Mouse (Mus musculus) thymus, postnatal 25 days (tissue): ENCODE results near the gene Cacna1e.
A peak's percentile ranks its signal among the peaks of the same experiment; 100 is the strongest.

Experiments used
- DNase-seq: peaks from one replicate; pipeline ENCODE4 v3.0.0; 2022

Gene Cacna1e

DNA sequence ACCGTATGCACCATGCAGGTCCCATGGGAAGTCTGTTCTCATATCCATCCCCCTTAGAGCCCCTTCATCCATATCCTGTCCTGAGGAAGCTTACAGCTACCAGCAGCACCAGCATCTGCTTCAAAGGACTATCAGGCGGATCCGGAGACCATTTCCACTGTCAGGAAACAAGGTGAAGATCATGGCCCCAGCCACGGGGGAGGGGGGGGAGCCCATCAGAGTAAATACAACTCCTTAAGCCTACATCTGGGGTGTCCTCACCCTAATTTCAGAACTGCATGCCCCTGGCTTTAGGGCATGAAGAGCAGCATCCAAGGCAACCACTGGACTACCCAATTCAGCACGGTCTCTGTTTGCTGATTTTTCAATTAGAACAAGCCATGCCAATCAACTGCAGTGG, 47.8 kb downstream of the Cacna1e start:
- no peak for DNase-seq

DNA sequence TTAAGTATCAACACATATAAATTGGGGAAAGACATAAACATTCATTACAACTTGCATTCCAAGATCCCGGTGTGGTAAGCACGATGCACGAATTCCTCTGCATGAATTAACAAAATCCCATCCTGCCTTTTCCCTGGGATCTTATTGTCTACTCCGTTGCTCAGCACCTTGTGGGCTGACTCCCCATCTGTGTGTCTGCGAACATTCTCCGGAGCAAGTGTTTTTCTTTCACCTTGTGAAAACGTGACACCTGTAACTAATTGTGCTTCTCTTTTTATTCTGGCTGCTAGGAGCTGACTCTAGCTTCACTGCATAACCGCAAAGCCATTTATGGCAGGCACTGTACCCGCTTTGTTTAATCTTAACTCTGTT, 52.1 kb downstream of the Cacna1e start:
- DNase-seq = no peak

DNA sequence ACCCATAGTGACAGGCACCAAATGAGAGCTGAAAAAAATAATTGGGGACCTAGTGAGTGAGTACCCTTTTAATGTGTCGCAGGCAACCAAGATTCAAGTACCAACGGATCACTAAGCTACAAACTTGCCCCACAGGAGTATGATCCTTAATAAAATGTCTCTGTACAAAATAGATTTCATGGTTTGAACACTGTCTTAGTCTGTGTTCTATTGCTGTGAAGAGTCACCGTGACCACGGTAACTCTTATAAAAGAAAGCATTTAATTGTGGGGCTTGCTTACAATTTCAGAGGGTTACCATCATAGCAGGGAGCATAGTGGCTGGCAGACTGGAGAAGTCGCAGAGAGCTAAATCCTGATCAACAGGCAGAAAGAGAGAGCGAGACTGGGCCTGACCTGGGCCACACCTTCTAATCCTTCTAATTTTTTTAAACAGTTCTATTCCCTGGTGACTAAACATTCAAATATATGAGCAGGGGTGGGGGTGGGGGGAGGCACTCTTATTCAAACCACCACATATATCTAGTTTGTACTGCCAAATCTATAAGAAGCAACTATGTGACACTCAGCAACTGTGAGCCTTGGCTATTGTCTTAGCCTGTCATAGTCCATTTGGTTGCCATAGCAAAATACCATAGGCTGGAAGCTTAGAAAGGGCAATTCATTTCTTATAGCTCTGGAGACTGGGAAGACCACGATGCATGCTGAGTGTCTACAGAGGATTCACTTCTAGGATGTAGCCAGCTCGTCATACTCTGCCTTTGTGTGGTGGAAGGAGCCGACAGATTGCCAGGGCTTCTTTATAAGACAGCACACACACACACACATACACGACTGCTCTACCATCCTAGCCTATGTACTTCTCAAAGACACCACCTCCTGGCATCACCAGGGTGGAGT, 52.8 kb downstream of the Cacna1e start:
- DNase-seq = no peak

DNA sequence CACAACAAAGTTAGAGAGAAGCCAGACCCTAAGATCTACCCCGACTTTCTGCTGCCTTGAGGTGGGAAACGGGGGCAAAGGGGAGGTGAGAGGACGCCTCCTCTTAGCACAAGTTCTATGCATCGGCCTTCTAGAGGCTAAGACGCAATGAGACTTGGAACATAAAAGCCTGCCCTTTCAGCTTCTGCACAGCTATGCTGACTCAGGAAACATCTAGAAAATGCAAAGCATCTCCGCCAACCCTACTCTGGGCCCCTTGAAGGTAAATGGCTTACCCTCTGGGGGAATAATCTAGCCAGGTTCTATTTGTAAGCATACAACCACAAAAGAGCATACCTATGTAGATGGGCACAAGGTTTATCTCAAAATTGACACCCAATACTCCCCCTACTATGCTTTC, 54.2 kb downstream of the Cacna1e start:
- no peak for DNase-seq

DNA sequence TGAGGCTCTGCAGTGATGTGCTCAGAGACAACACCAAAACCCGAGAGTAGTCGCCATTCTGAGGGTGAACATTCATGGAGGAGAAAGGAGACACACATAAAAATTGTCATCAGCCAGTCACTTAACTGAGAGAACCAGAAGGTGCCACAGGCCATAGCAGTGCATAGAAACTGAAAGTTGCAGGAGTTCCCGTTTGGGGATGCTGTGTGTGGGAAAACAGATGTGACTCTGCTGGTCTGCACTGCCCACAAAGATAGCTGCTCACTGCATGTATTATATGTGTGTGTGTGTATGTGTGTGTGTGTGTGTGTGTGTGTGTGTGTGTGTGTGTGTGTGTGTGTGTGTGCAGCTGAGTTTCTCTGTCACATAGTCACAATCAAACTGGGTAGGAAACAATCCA, 61.2 kb downstream of the Cacna1e start:
- DNase-seq = no peak

DNA sequence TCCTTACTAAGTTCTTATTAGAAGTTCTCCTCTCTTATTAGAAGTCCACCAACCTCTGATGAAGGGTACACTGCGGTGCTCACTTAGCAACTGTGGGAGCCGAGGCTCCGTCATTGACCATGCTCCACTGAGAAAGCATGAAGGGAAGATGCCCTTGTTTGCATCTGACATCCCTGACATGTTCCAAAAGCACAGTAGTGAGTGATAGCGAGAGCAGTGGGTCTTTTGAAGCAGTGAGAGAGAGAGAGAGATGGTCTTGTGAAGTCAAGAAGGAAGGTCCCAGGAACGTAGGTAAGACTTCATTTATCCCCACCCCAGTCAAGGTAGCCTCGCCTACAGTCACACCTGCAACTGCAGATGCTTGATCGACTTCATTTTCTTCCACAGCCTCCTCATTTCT, 63.9 kb downstream of the Cacna1e start:
- no peak for DNase-seq

DNA sequence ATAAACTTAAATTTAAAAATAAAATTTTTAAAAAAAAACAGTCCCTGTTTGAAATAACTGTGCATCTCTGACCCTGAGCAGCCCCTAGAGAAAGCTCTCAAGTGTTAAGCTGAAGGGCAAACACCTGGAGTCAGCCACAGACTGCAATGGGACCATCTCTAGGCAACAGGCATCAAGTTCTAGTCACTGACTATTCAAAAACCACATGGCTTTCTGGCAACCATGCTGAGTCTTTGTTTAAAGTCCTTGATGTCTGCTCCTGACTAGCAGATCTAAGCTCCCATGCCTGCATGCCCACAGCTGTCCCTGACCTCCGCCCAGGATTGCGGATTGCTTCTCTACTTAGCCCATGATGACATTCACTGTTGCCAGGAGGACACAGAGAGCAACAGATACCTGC, 64.3 kb downstream of the Cacna1e start:
- no peak for DNase-seq

DNA sequence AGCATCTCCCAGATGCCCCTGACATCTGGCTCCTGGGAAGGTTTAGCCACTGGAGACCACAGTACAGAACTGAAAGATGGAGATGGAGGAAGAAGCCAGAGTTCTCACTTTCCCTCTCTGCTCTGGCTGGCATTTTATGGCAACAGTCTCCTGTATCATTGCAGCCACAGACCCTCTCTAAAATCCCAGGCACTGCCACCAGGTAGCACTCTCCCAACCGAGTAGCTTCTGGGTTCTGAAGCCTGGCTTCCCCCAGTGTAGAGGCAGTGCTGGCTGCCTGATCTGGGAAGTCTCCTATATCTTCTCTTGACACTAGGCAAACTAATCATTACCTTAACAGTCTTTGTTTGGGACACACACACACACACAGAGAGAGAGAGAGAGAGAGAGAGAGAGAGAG, 65.6 kb downstream of the Cacna1e start:
- DNase-seq = no peak

DNA sequence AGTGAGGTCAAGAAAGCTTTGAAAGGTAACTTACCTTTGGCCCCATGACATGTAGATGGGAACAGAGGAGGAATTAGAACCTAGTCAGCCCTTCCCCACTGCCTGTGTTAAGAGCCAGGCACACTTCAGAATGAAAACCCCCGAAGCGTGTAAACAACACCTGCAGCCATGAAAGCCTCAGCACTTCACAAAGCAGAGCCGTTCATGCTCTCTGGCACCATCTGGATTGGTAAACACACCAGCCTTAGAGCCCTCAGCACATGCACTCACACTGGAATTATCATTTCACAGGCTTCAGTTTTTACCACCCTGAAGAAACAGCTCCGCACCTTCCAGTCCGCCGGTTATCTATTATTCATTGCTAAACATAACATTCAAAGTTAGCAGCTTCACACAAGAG, 67.5 kb downstream of the Cacna1e start:
- DNase-seq = peak; percentile 42

DNA sequence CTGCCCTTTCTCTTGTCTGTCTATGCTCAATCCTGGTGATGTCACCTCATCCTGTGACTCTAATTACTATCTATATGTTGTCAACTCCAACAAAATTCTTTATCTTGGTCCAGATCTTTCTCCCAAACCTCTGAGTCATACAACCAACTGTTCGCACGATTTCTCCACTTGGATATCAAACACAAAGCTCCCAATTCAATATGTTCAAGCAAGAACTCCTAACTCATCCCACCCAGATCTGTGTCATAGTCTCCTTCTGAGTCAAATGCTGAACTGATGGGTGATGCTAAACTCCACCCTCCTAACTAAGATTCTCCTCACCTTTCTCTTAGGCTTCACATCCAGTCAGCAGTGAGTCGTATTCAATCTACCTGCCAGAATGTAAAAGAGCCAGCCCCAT, 68.0 kb downstream of the Cacna1e start:
- no peak for DNase-seq

DNA sequence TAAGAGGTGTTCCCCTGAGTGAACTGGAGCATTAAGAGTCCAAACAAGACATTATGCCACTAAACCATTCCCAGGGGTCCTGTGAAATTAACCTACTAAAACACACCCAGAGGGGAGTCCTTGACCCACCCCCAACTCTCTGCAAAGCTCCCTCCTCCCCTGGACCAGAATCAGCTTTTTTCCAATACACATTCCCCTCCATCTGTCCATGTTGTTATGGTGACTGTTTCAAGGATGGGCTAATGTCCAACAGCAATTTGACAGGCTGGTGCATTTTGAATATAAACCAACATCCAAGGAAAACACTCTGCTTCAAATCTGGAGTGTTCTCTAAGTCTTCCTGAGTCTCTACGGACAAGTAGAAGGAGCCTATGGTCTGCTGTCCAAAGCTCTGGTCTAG, 78.6 kb downstream of the Cacna1e start:
- DNase-seq = no peak

DNA sequence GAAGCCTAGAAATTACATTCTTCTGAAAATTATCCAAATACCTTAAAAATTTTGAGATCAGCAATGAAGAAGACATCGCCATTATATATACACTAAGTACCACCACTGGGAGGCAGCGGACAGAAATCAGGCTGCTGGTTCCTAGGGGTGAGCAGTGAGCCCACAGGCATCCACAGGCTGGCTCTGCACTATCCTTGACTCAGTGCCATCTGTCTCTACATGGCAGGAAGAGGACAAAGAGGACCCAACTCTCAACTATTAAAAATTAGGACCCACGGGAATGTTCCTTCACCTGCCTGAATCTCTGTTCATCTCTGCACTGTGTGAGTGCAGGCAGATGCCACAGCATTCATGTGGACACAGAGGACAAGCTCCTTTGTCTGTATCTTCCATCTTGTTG, 79.3 kb downstream of the Cacna1e start:
- no peak for DNase-seq

DNA sequence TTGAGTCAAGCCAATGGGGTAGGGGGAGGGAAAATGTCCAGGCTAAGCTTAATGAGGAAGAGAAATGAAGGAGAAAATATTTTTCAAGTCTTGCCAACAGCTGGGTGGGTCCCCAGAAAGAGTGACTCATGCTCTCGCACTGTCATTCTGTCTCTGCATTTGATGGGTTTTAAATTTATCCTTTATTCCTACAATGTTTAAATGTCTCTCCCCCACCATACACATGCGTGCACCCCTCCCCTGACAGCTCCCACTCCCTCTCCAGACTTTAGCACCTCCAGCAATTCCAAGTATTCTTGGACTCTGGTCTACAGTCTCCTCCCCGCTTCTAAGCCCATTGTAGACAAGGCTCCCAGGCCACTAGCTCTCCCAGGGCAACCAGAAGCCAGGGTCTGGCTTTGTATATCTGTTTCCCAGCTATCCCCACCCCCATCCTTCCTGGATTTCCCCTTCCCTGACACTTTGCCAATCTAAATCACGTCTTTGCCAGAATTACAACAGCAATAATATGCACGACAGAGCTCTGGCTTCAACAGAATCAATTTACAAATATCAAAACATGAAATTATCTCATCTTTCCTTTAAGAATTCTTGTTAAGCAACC, 81.9 kb downstream of the Cacna1e start:
- no peak for DNase-seq

DNA sequence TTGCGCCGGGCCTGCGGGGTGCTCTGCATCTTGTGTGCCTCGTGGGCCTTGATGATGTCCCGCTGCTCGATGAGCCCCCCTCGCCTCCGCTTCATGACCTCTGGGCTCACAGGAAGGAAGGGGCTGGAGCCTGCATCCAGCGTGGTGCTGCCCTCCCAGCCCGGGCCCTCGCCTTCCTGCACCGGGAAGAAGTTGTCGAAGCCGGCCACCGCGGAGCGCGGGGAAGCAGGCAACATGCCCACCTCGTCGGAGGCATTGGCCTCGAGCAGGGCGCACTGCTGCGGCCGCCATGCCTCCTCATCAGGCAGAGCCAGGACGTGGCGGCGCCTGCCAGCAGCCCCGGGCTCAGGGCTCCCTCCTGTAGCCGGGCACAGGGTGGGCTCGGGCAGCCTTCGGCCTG, 85.0 kb downstream of the Cacna1e start:
- no peak for DNase-seq

DNA sequence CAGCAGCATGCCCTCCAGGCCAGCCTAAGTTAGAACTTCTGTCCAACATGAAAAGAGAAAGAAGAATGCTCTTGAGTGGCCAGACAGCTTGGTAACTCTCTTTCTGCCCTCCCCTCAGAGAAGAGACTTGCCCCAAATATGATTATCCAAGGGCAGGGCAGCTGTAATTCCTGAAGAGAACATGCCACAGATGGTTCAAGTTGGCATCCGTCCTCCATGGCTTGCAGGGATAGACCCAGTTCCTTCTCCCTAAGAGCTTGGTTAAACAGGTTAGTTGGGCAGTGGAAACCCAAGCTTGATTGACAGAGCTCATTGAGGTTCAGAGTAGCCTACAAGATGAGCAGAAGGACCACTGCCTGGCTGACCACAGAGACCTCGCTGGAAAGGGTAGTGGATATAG, 85.5 kb downstream of the Cacna1e start:
- no peak for DNase-seq

DNA sequence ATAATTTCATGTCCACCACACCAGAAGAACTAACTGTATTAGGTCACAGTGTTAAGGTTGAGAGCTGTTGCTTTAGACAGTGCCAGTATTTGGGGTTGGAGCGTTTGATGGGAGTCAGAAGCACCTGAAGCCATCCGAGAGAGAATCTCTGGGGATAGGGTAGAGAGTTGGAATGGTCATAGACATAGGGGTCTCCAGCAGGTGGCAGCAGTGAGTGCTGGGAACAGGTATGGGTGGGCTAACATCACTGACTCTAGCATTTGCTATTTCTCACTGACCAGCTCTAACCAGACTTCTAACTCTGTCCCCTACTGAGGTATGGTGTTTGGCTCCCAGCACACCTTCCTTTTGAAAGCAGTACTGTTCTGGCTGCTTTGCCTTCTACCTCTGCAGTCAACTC, 87.6 kb downstream of the Cacna1e start:
- peak; percentile 52 for DNase-seq

DNA sequence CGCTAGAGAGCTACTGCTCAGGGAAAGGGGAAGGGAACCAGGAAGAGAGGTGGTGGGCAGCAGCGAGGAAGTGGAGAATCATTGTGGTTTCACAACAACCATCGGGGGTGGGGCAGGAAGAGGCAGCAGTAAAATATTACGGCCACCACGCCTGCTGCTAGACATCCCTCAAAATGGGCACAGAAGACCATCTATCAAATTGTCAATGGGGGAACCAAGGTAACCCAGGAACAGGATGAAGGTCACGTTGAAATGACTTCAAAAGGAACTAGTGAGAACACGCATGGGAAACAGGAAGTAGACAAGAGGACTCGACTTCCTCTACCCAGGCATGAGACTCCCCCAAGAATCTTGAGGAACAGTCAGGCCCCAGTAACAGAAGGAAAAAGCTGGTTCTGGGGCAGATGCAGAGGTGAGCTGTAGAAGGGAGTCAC, 89.8 kb downstream of the Cacna1e start:
- no peak for DNase-seq

DNA sequence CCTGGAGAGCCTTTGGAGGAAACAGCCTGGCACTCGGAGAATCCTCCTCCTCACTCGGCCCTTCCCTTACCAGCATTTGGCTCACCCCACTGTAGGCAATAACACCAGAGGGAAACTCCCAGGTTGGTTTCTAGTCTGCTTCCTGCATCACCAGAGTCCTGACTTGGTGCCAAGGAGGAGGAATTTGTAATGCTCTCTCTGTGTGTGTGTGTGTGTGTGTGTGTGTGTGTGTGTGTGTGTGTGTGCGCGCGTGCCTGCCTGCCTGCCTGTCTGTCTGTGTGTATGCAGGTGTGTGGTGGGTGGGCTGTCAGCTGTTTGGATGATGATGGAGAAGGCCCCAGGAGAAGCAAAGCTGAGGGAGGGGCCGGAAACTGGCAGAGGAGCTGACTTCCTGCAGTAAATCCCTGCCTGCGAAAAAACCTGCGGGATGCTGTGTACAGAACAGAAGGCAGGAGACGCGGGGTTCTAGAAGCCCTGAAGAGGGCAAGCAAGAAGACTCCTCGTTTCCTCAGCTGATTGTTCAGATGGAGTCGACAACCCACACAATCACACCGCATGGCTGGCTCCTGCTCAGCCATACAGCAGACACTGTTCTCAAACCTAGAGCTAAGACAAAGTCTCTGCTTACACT, 92.6 kb downstream of the Cacna1e start:
- no peak for DNase-seq

DNA sequence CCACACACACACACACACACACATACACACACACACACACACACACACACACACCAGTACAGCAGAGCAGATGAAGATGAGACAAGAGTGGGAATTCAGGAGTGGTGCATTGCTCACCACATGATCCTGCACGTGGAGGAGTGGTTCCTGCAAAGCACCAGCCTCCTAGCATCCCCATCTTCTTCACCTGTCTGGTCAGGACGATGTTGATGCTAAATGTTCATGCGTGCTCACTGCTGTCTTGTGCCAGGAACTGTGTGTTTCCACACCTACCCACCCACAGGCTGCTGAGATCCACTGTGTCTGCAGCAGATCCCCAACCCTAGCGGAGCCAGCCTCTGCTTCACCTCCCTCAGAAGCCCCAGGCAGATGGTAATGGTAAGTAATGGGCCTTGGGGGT, 95.8 kb downstream of the Cacna1e start:
- DNase-seq = no peak

DNA sequence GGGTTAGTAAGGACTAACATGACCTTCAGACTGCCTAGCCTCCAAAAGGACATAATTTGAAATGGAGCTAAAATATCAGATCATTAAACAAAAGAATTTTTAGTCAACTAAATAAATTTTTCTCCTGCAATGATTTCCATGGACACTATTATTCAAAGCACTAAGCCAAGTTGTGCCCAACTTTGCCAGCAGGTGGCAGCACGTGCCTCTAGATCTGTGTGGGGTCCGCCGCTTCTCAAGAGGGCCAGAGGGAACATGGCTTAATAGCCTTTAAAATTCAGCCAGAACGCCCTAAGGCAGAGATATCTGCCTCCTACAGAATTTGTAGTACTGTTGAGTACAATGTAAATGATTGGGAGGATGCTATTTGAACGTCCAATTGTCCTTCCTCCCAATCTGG, 96.2 kb downstream of the Cacna1e start:
- peak; percentile 69 for DNase-seq

DNA sequence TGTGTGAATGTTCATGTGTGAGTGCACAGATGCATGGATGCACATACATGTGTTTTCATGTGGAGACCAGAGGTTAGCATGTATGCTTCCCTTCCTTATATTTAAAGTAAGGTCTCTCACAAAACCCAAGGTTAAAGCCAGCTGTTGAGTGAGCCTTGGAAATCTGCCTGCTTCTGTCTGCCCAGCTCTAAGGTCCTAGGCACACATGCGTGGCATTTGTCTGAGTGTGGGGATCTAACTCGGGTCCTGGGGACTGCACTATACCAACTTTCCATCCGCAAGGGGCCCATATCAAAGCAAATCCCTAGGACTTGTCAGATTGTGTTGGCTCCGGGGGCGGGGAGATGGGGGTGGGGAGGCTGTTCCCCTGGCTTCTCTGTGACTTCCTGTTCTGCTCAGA, 96.9 kb downstream of the Cacna1e start:
- peak; percentile 20 for DNase-seq

DNA sequence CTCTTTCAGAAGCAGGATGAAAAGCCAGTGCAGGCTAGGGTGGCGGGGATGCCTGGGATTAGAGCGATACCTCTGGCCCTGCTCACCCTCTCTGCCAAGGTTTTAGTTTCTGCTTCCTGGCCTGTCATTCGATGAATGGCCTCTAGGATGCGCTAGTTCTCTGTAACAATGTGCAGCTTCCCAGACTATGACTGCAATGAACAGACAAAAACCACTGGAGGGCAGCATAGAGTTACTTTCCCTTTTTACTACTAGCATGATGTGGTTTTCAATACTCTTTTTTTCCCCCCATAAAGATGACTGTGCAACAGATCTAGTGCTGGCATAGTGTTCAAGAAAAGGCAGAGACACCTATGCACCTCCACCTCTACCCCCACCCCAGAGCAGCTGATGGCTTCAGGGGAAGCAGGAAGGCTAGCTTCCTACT, 98.0 kb downstream of the Cacna1e start:
- peak; percentile 80 for DNase-seq

DNA sequence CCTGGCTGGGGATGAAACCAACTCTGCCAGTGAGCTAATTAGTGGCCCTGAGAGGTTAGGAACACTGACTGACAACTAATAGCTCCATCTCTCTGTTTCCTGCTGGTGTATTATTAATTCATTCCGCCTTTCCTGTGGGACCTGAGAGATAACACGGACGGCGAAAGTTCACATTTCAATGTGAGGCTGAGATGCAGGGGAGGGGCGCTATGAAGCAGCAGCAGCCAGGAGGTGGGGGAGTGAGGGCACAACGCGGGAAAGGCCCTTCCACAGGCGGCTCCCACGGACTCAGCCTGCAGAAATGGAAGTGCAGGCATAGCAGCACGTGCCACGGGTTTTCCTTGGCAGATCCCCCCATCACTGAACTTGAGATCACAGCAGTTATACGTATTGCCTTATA, 99.4 kb downstream of the Cacna1e start:
- DNase-seq = no peak

DNA sequence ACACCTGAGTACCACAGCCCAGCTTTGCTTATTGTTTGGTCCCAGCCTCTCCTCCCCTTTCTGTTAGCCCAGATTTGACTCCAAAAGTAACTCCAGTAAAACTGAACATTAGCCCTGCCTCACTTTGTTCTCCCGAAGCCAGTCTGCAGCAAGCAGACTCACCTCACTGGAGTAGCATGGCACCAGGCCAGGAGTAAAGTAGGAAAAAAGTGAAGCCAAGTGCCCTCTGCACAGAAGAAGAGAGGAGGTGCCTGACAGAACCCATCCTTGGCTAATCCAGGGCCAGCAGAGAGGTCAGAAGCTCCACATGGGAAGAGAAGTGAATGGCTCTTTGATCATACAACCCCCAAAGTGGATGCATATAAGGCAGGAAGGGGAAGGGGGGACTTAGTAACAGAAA, 100.8 kb downstream of the Cacna1e start:
- no peak for DNase-seq
